Mouse (Mus musculus): ENCODE results near the gene Atp2b1.

DNA sequence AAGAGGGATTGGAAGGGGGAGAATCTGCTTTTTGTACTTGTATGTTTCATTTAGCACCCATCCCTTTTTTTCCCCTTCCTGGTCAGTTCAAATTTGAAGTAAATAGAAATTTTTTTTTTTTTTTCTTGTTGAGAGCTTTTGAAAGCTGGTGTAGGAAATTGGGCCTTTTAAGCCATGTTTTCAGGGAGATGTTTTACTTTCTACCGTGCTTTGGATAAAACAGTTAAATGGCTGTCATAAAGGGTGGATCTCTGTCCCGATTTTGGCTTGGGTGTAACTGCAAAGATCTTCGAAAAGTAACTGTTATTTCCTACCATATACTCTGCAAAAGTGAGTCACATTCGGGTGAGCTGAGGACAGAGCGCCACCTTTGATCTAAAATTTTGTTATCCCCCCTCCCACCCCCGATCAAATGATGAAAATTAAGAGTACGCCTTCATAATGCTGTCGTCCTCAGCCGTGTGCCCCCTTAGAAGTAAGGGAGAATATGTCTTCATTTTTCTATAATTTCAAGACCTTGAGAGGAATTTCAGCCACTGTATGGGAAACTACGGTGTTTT lies 2.7 kb downstream of the Atp2b1 start:
- TF ChIP-seq POLR2A (IDR thresholded peaks at IDR 0.05; ENCODE audit: insufficient read depth, low read depth, low read length) (no peak), CTCF (IDR thresholded peaks at IDR 0.05) (no peak), EP300 (IDR thresholded peaks at IDR 0.05; ENCODE audit: insufficient read depth, low read depth, low read length) (no peak)
